9 mouse cellular contexts compared by ENCODE assay signal in genomic region chr1:89554969-89555856, GRCm38 (mm10).
A peak's percentile ranks its signal among the peaks of the same experiment; 100 is the strongest.
DNase-seq lines count a peak whose midpoint lies in the region; ATAC-seq and TF ChIP-seq lines count a peak whose summit lies in the region.
"Had no signal": no experiment of that assay in that cellular context is flagged by ENCODE, and none has a peak within 500 bp of the region (broad histone marks: within the 10 kb centered on the region; RNA-seq: fewer than 3 reads in every experiment).

No protein-coding gene starts in this region.

- H3K4me2 ChIP-seq in heart, embryonic 16.5 days (ENCODE audit: low read depth, low read length), result no peak overlapping the region
- no peak overlapping the region for H3K4me2 ChIP-seq in limb, embryonic 14.5 days (replicated peaks; ENCODE audit: low read depth, low read length, severe bottlenecking)
- no peak overlapping the region for H3K4me2 ChIP-seq in forebrain, embryonic 11.5 days (ENCODE audit: low read depth, low read length, severe bottlenecking)
- H3K4me2 ChIP-seq: embryonic facial prominence, embryonic 15.5 days had no signal

- H3K36me3 ChIP-seq in heart, embryonic 10.5 days, result no peaks in the 10 kb centered on the region
- no peaks in the 10 kb centered on the region for H3K36me3 ChIP-seq in heart, embryonic 16.5 days (ENCODE audit: control insufficient read depth, insufficient read depth)
- H3K36me3 ChIP-seq in limb, embryonic 14.5 days (ENCODE audit: control insufficient read depth, insufficient read depth, low read length), result no peaks in the 10 kb centered on the region
- no peaks in the 10 kb centered on the region for H3K36me3 ChIP-seq in forebrain, embryonic 11.5 days (ENCODE audit: control insufficient read depth, insufficient read depth, low read length)
- H3K36me3 ChIP-seq: embryonic facial prominence, embryonic 15.5 days had no signal

- 72% methylated on average over 18 of the region's 18 CpGs for WGBS in heart, embryonic 10.5 days
- 69% methylated on average over 18 of the region's 18 CpGs for WGBS in heart, embryonic 16.5 days
- WGBS in limb, embryonic 14.5 days, result 85% methylated on average over 18 of the region's 18 CpGs
- 88% methylated on average over 18 of the region's 18 CpGs for WGBS in forebrain, embryonic 11.5 days

- H3K4me3 ChIP-seq in heart, embryonic 10.5 days, result no peak overlapping the region
- no peak overlapping the region for H3K4me3 ChIP-seq in heart, embryonic 16.5 days (ENCODE audit: low read length)
- H3K4me3 ChIP-seq in limb, embryonic 14.5 days (replicated peaks; ENCODE audit: low read length), result no peak overlapping the region
- H3K4me3 ChIP-seq in forebrain, embryonic 11.5 days (ENCODE audit: low read depth, low read length), result no peak overlapping the region
- H3K4me3 ChIP-seq: embryonic facial prominence, embryonic 15.5 days had no signal

- peak; percentile 98 for DNase-seq in heart, adult 11 months
- DNase-seq in heart, embryonic 10.5 days (ENCODE audit: low spot score), result no peak
- peak; percentile 75 for DNase-seq in adipocyte (ENCODE audit: low spot score)
- DNase-seq in limb, embryonic 14.5 days (ENCODE audit: low spot score), result peak; percentile 29
- no peak for DNase-seq in forebrain, embryonic 11.5 days (ENCODE audit: low spot score)
- DNase-seq in right cerebral cortex, postnatal 4 days, result no peak
- DNase-seq in neural tube, embryonic 10.5 days (ENCODE audit: extremely low spot score, low spot score), result no peak

- H3K9ac ChIP-seq in heart, embryonic 16.5 days (ENCODE audit: low read length), result no peak overlapping the region
- H3K9ac ChIP-seq in limb, embryonic 14.5 days (ENCODE audit: low read depth, low read length, severe bottlenecking), result no peak overlapping the region
- no peak overlapping the region for H3K9ac ChIP-seq in forebrain, embryonic 11.5 days (ENCODE audit: low read length)
- H3K9ac ChIP-seq: embryonic facial prominence, embryonic 15.5 days had no signal

- 0 out of 2 replicates have a peak, but pooled peaks have one; percentile 43 for ATAC-seq in heart, embryonic 16.5 days (replicated peaks; ENCODE audit: extremely low read depth, insufficient read depth, low FRiP score)
- ATAC-seq in limb, embryonic 14.5 days (ENCODE audit: low FRiP score, low read depth), result peak; percentile 66
- no peak for ATAC-seq in forebrain, embryonic 11.5 days (replicated peaks; ENCODE audit: low FRiP score)

- peaks cover 68% of the 10 kb centered on the region for H3K4me1 ChIP-seq in heart, embryonic 10.5 days
- peaks cover 9% of the 10 kb centered on the region for H3K4me1 ChIP-seq in heart, embryonic 16.5 days (ENCODE audit: control insufficient read depth, insufficient read depth, low read length)
- H3K4me1 ChIP-seq in limb, embryonic 14.5 days (ENCODE audit: control insufficient read depth, insufficient read depth, low read length), result peaks cover 14% of the 10 kb centered on the region; the same call in 1 of the 2 replicates
- H3K4me1 ChIP-seq in forebrain, embryonic 11.5 days (replicated peaks; ENCODE audit: control insufficient read depth, insufficient read depth, low read length), result peaks cover 18% of the 10 kb centered on the region

- no peak for TF ChIP-seq POLR2A in limb, embryonic 14.5 days (IDR thresholded peaks at IDR 0.05; ENCODE audit: borderline replicate concordance, extremely low read depth, insufficient read depth, insufficient read length)

- no peaks in the 10 kb centered on the region for H3K27me3 ChIP-seq in heart, embryonic 10.5 days (ENCODE audit: insufficient read depth, poor library complexity, severe bottlenecking)
- no peaks in the 10 kb centered on the region for H3K27me3 ChIP-seq in heart, embryonic 16.5 days (ENCODE audit: control insufficient read depth, insufficient read depth, low read length)
- H3K27me3 ChIP-seq in limb, embryonic 14.5 days (ENCODE audit: control insufficient read depth, insufficient read depth, low read length), result no peaks in the 10 kb centered on the region
- H3K27me3 ChIP-seq in forebrain, embryonic 11.5 days (ENCODE audit: control insufficient read depth, insufficient read depth, low read length), result no peaks in the 10 kb centered on the region
- H3K27me3 ChIP-seq: embryonic facial prominence, embryonic 15.5 days had no signal

- H3K9me3 ChIP-seq in heart, embryonic 10.5 days, result no peaks in the 10 kb centered on the region
- no peaks in the 10 kb centered on the region for H3K9me3 ChIP-seq in heart, embryonic 16.5 days (replicated peaks; ENCODE audit: control insufficient read depth, low read length)
- no peaks in the 10 kb centered on the region for H3K9me3 ChIP-seq in limb, embryonic 14.5 days (ENCODE audit: control insufficient read depth, low read length)
- no peaks in the 10 kb centered on the region for H3K9me3 ChIP-seq in forebrain, embryonic 11.5 days (ENCODE audit: control insufficient read depth, low read length)
- H3K9me3 ChIP-seq: embryonic facial prominence, embryonic 15.5 days had no signal

- no peak overlapping the region for H3K27ac ChIP-seq in heart, embryonic 10.5 days
- no peak overlapping the region for H3K27ac ChIP-seq in heart, embryonic 16.5 days (ENCODE audit: low read length)
- no peak overlapping the region for H3K27ac ChIP-seq in limb, embryonic 14.5 days (replicated peaks; ENCODE audit: low read depth, low read length)
- no peak overlapping the region for H3K27ac ChIP-seq in forebrain, embryonic 11.5 days (ENCODE audit: low read depth, low read length)
- H3K27ac ChIP-seq: embryonic facial prominence, embryonic 15.5 days had no signal

Comparison
In these comparisons a context has a peak if more than half of its experiments do, and no peak if none do; other contexts are left out.
1. DNase-seq: peak in heart, adult 11 months (single experiment), adipocyte (single experiment) and limb, embryonic 14.5 days (single experiment); none in heart, embryonic 10.5 days (single experiment), forebrain, embryonic 11.5 days (single experiment), right cerebral cortex, postnatal 4 days (single experiment) and neural tube, embryonic 10.5 days (single experiment).